Mouse (Mus musculus) intestine, postnatal 0 days (tissue): ENCODE measurements around the gene Tamm41. TPM values are rescaled to one million over a fixed set of nuclear protein-coding genes. Genes with fewer than 3 reads are reported as not detected.

Experiments used
- ATAC-seq: fragments of 200-750 bp; cut with Nextera tagmentation; 2 replicates; pipeline ENCODE4 v1.8.0; 2017; ENCODE audit warnings: mild to moderate bottlenecking, moderate TSS enrichment, moderate library complexity
- H3K27ac ChIP-seq: fragments of 300-500 bp; sonication (generic); 2 replicates; pipeline ENCODE4 v1.5.1; 2014; ENCODE audit warnings: mild to moderate bottlenecking, low read depth, low read length, moderate library complexity
- H3K27me3 ChIP-seq: fragments of 300-500 bp; sonication (generic); replicated peaks from 2 replicates; pipeline ENCODE4 v1.6.1; 2014; ENCODE audit warnings: low read length, mixed read lengths; ENCODE audit not compliant: control insufficient read depth, insufficient read depth
- H3K36me3 ChIP-seq: fragments of 300-500 bp; sonication (generic); 2 replicates; pipeline ENCODE4 v1.6.1; 2014; ENCODE audit warnings: mild to moderate bottlenecking, moderate library complexity; ENCODE audit not compliant: control insufficient read depth, insufficient read depth
- H3K4me1 ChIP-seq: fragments of 300-500 bp; sonication (generic); replicated peaks from 2 replicates; pipeline ENCODE4 v1.6.1; 2014; ENCODE audit warnings: antibody characterized with exemption, low read length, mixed read lengths; ENCODE audit not compliant: control insufficient read depth, insufficient read depth
- H3K4me2 ChIP-seq: fragments of 300-500 bp; sonication (generic); replicated peaks from 2 replicates; pipeline ENCODE4 v1.6.1; 2014; ENCODE audit warnings: low read depth, mild to moderate bottlenecking, moderate library complexity
- H3K4me3 ChIP-seq: fragments of 300-500 bp; sonication (generic); 2 replicates; pipeline ENCODE4 v1.5.1; 2014; ENCODE audit warnings: low read depth, low read length
- H3K9ac ChIP-seq: fragments of 300-500 bp; sonication (generic); 2 replicates; pipeline ENCODE4 v1.6.1; 2014; ENCODE audit warnings: mild to moderate bottlenecking, low read depth, low read length
- H3K9me3 ChIP-seq: fragments of 300-500 bp; sonication (generic); 2 replicates; pipeline ENCODE4 v1.6.1; 2016; ENCODE audit warnings: mixed run types; ENCODE audit not compliant: control insufficient read depth
- CTCF ChIP-seq: sonication (generic); IDR thresholded peaks from 2 replicates; pipeline ENCODE4 v1.5.1; 2016; ENCODE audit warnings: low read depth, mild to moderate bottlenecking, control low read depth, antibody characterized with exemption, moderate library complexity
- WGBS: fragments of 180-500 bp; shearing (Covaris S2); extraction: QIAGEN DNeasy Blood & Tissue Kit; methylation state at CpG from one replicate; pipeline ENCODE4 v1.1.7; 2014; 5-methylcytosine and 5-hydroxymethylcytosine counted together
- polyA plus RNA-seq: library from polyadenylated mRNA; unstranded; fragments of >200 nt; fragmentation: Nextera tagmentation; extraction: Ambion mirVana; gene quantifications from 2 replicates; pipeline ENCODE4 v1.2.1, GENCODE M21; 2015

Tamm41 gene
- polyA plus RNA-seq, 1 experiment from 2014 or later = 42.6 TPM

- Histone ChIP-seq H3K9me3 (no peaks in the 10 kb centered on the region), H3K9ac (no peak overlapping the region), H3K36me3 (peaks cover 9% of the 10 kb centered on the region), H3K27ac (no peak overlapping the region), H3K27me3 (no peaks in the 10 kb centered on the region), H3K4me2 (no peak overlapping the region), H3K4me1 (peaks cover 3% of the 10 kb centered on the region; the same call in 1 of the 2 replicates), H3K4me3 (no peak overlapping the region)
- ATAC-seq = no peak
- TF ChIP-seq CTCF = no peak
- 93% methylated on average over 8 of the region's 8 CpGs for WGBS
Observed at GRCm38 (mm10) chr6:115004636-115005035, 33.0 kb downstream of the Tamm41 start.

GRCm38 (mm10) chr6:114998374-114999031, 39.2 kb downstream of the Tamm41 start:
- no peaks in the 10 kb centered on the region for H3K9me3 ChIP-seq
- H3K27ac ChIP-seq = no peak overlapping the region
- WGBS = 46% methylated on average over 16 of the region's 16 CpGs
- peaks cover 4% of the 10 kb centered on the region; the same call in 1 of the 2 replicates for H3K4me1 ChIP-seq
- H3K27me3 ChIP-seq = no peaks in the 10 kb centered on the region
- no peak for TF ChIP-seq CTCF
- H3K36me3 ChIP-seq = no peaks in the 10 kb centered on the region; the same call in none of the 2 replicates
- H3K4me3 ChIP-seq = no peak overlapping the region
- peak; percentile 32; the same call in 1 of the 2 replicates for ATAC-seq
- H3K9ac ChIP-seq = no peak overlapping the region
- no peak overlapping the region for H3K4me2 ChIP-seq

GRCm38 (mm10) chr6:114997471-114997870, 40.2 kb downstream of the Tamm41 start:
- TF ChIP-seq CTCF = no peak
- Histone ChIP-seq H3K27me3 (no peaks in the 10 kb centered on the region), H3K4me2 (no peak overlapping the region), H3K9ac (no peak overlapping the region), H3K4me3 (no peak overlapping the region), H3K36me3 (no peaks in the 10 kb centered on the region; the same call in none of the 2 replicates), H3K9me3 (no peaks in the 10 kb centered on the region), H3K27ac (no peak overlapping the region), H3K4me1 (peaks cover 4% of the 10 kb centered on the region; the same call in 1 of the 2 replicates)
- no peak for ATAC-seq
- WGBS = 61% methylated on average over 5 of the region's 5 CpGs

- Histone ChIP-seq H3K9ac (no peak overlapping the region), H3K4me1 (peaks cover 4% of the 10 kb centered on the region; the same call in 1 of the 2 replicates), H3K36me3 (no peaks in the 10 kb centered on the region; the same call in 1 of the 2 replicates), H3K9me3 (no peaks in the 10 kb centered on the region), H3K4me2 (no peak overlapping the region), H3K4me3 (no peak overlapping the region), H3K27me3 (no peaks in the 10 kb centered on the region), H3K27ac (no peak overlapping the region)
- TF ChIP-seq CTCF = no peak
- ATAC-seq = peak; percentile 32; the same call in 1 of the 2 replicates
- WGBS = 40% methylated on average over 5 of the region's 5 CpGs
Observed at GRCm38 (mm10) chr6:114996910-114997309, 40.8 kb downstream of the Tamm41 start.

- H3K27ac ChIP-seq = no peak overlapping the region
- peaks cover 4% of the 10 kb centered on the region; the same call in 1 of the 2 replicates for H3K4me1 ChIP-seq
- H3K9me3 ChIP-seq = no peaks in the 10 kb centered on the region
- H3K4me2 ChIP-seq = no peak overlapping the region
- no peak for TF ChIP-seq CTCF
- H3K36me3 ChIP-seq = no peaks in the 10 kb centered on the region
- H3K4me3 ChIP-seq = no peak overlapping the region
- H3K9ac ChIP-seq = no peak overlapping the region
- H3K27me3 ChIP-seq = no peaks in the 10 kb centered on the region
- no peak for ATAC-seq
- WGBS = 89% methylated on average over 5 of the region's 5 CpGs
Observed at GRCm38 (mm10) chr6:114994079-114994478, 43.6 kb downstream of the Tamm41 start.

GRCm38 (mm10) chr6:114993659-114994058, 44.0 kb downstream of the Tamm41 start:
- H3K4me2 ChIP-seq = no peak overlapping the region
- peaks cover 3% of the 10 kb centered on the region; the same call in 1 of the 2 replicates for H3K4me1 ChIP-seq
- no peak overlapping the region for H3K9ac ChIP-seq
- no peaks in the 10 kb centered on the region for H3K27me3 ChIP-seq
- TF ChIP-seq CTCF = no peak
- H3K27ac ChIP-seq = no peak overlapping the region
- no peak for ATAC-seq
- no peaks in the 10 kb centered on the region for H3K9me3 ChIP-seq
- 67% methylated on average over 8 of the region's 8 CpGs for WGBS
- H3K4me3 ChIP-seq = no peak overlapping the region
- H3K36me3 ChIP-seq = no peaks in the 10 kb centered on the region
